Mouse (Mus musculus) CH12.LX (cell line): ENCODE measurements around the gene Rab3a.

Source experiments
- CHD2 ChIP-seq: IDR thresholded peaks from 2 replicates; pipeline ENCODE4 v1.6.1; 2011; ENCODE audit warnings: low read length, improper control_type of control experiment
- CTCF ChIP-seq, 2 experiments: IDR thresholded peaks in 1 of 2; conservative IDR thresholded peaks in 1 of 2; 2 replicates each; pipeline ENCODE4 v1.5.1; 2011 to 2012; ENCODE audit warnings: low read depth in 2 of 2, low read length in 2 of 2, improper control_type of control experiment in 1 of 2, inconsistent platforms in 1 of 2, mild to moderate bottlenecking in 1 of 2, moderate library complexity in 1 of 2
- EP300 ChIP-seq: IDR thresholded peaks from 2 replicates; pipeline ENCODE4 v1.6.1; 2011; ENCODE audit warnings: low read length, improper control_type of control experiment
- MAZ ChIP-seq: IDR thresholded peaks from 2 replicates; pipeline ENCODE4 v1.6.1; 2012; ENCODE audit warnings: low read depth, mild to moderate bottlenecking, inconsistent platforms, low read length, improper control_type of control experiment, moderate library complexity
- POLR2A ChIP-seq: IDR thresholded peaks from 2 replicates; pipeline ENCODE4 v1.6.1; 2011; ENCODE audit warnings: low read depth, mild to moderate bottlenecking, improper control_type of control experiment, low read length
- RCOR1 ChIP-seq: conservative IDR thresholded peaks from 2 replicates; pipeline ENCODE4 v1.6.1; 2012; ENCODE audit warnings: low read depth, mild to moderate bottlenecking, inconsistent platforms, low read length, improper control_type of control experiment
- UBTF ChIP-seq: IDR thresholded peaks from 2 replicates; pipeline ENCODE4 v1.6.1; 2012; ENCODE audit warnings: low read depth, mild to moderate bottlenecking, inconsistent platforms, low read length, improper control_type of control experiment, moderate library complexity
- ZKSCAN1 ChIP-seq: IDR thresholded peaks from 2 replicates; pipeline ENCODE4 v1.6.1; 2012; ENCODE audit warnings: low read depth, inconsistent platforms, low read length, improper control_type of control experiment, borderline replicate concordance

DNA sequence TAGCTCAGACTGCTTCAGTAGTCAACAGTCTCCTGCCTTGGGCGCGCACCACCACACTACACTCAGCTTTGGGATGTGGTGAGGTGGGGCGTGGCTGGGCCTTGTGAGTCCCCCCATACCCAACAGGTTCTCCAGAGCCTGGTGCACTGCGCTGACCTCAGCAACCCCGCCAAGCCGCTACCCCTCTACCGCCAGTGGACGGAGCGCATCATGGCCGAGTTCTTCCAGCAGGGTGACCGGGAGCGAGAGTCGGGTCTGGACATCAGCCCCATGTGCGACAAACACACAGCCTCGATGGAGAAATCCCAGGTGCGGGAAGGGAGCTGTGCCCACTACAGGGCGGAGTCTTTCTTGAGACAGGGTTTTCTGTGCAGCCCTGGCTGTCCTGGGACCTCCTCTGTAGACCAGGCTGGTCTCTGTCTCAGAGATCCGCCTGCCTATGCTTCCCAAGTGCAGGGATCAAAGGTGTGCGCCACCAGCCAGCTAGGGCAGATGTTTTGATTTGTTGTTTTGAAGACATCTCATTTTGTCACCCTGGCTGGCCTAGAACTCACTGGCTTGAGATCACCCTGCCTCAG, 5.3 kb upstream of the Rab3a start:
- no peak for TF ChIP-seq CTCF (conservative IDR thresholded peaks at IDR 0.05 in 1 of 2, IDR thresholded peaks at IDR 0.05 in 1 of 2; ENCODE audit: low read depth in 2 of 2, low read length in 2 of 2)
- no peak for TF ChIP-seq EP300
- no peak for TF ChIP-seq POLR2A
- no peak for TF ChIP-seq MAZ
- no peak for TF ChIP-seq CHD2
- TF ChIP-seq ZKSCAN1, result no peak
- no peak for TF ChIP-seq RCOR1
- TF ChIP-seq UBTF, result no peak
